Mouse (Mus musculus): ENCODE data around the gene Ip6k3. TPM values are rescaled to one million over a fixed set of nuclear protein-coding genes. Genes with fewer than 3 reads are reported as not detected.

Ip6k3 gene
- total and polyA plus RNA-seq, 3 experiments = 26.3 to 65.7 (median 53.9) TPM

- DNase-seq (ENCODE audit: extremely low read depth) = no peak
- H3K4me2 ChIP-seq (ENCODE audit: insufficient read depth, low read depth, poor library complexity, severe bottlenecking) = no peak overlapping the region
- in situ Hi-C loops (cut with MboI; ENCODE audit: low pct_ligation_motif_present, low pct_unique_long_range_greater_than_20kb, low sequenced_read_pairs) (no loop called here), dilution Hi-C loops (cut with MboI; ENCODE audit: extremely low pct_ligation_motif_present, extremely low pct_unique_long_range_greater_than_20kb, low sequenced_read_pairs) (no loop called here)
- H3K36me3 ChIP-seq (replicated peaks in 1 of 2; ENCODE audit: control insufficient read depth in 1 of 2, insufficient read depth in 1 of 2, low read length in 1 of 2) = peaks cover 24 to 91% of the 10 kb centered on the region in 2 experiments
- H3K9me3 ChIP-seq (replicated peaks; ENCODE audit: low read length) = no peaks in the 10 kb centered on the region
- no peaks in the 10 kb centered on the region for H3K27me3 ChIP-seq (replicated peaks)
- H3K4me3 ChIP-seq (replicated peaks in 1 of 3; ENCODE audit: low read depth in 2 of 3, low read length in 2 of 3, poor library complexity in 1 of 3) = no peak overlapping the region
- no peaks in the 10 kb centered on the region for H3K79me2 ChIP-seq (replicated peaks; ENCODE audit: control insufficient read depth, extremely low read depth, insufficient read depth, poor library complexity, severe bottlenecking)
- TF ChIP-seq ZMIZ1 (IDR thresholded peaks at IDR 0.05; ENCODE audit: low read depth, low read length) = no peak
- TF ChIP-seq CHD1 (IDR thresholded peaks at IDR 0.05; ENCODE audit: low read depth, low read length) = no peak
- H3K27ac ChIP-seq (ENCODE audit: insufficient read depth, low read depth) = no peak overlapping the region
- H3K9ac ChIP-seq (ENCODE audit: insufficient read depth, low read depth) = no peak overlapping the region
- peaks cover 18 to 58% of the 10 kb centered on the region in 2 experiments for H3K4me1 ChIP-seq (ENCODE audit: control insufficient read depth in 1 of 2, insufficient read depth in 2 of 2)
Observed at GRCm38 (mm10) chr17:27128189-27128588, 39.4 kb downstream of the Ip6k3 start.

GRCm38 (mm10) chr17:27126974-27127373, 40.6 kb downstream of the Ip6k3 start:
- no peak overlapping the region for H3K9ac ChIP-seq (ENCODE audit: insufficient read depth, low read depth)
- H3K4me1 ChIP-seq (ENCODE audit: control insufficient read depth in 1 of 2, insufficient read depth in 2 of 2) = peaks cover 12 to 48% of the 10 kb centered on the region in 2 experiments
- H3K27me3 ChIP-seq (replicated peaks) = no peaks in the 10 kb centered on the region
- H3K36me3 ChIP-seq (replicated peaks in 1 of 2; ENCODE audit: control insufficient read depth in 1 of 2, insufficient read depth in 1 of 2, low read length in 1 of 2) = peaks cover 34 to 98% of the 10 kb centered on the region in 2 experiments
- no peak overlapping the region for H3K27ac ChIP-seq (ENCODE audit: insufficient read depth, low read depth)
- no peak overlapping the region for H3K4me2 ChIP-seq (ENCODE audit: insufficient read depth, low read depth, poor library complexity, severe bottlenecking)
- H3K9me3 ChIP-seq (replicated peaks; ENCODE audit: low read length) = no peaks in the 10 kb centered on the region
- in situ Hi-C loops (cut with MboI; ENCODE audit: low pct_ligation_motif_present, low pct_unique_long_range_greater_than_20kb, low sequenced_read_pairs) = no loop called here
- H3K79me2 ChIP-seq (replicated peaks; ENCODE audit: control insufficient read depth, extremely low read depth, insufficient read depth, poor library complexity, severe bottlenecking) = no peaks in the 10 kb centered on the region
- dilution Hi-C loops (cut with MboI; ENCODE audit: extremely low pct_ligation_motif_present, extremely low pct_unique_long_range_greater_than_20kb, low sequenced_read_pairs) = no loop called here
- H3K4me3 ChIP-seq (replicated peaks in 1 of 3; ENCODE audit: low read depth in 2 of 3, low read length in 2 of 3, poor library complexity in 1 of 3) = no peak overlapping the region
- DNase-seq (ENCODE audit: extremely low read depth) = no peak
- TF ChIP-seq IRF4 (IDR thresholded peaks at IDR 0.05; ENCODE audit: low read depth, low read length) (no peak), USF2 (conservative IDR thresholded peaks at IDR 0.05; ENCODE audit: low read depth, low read length) (no peak), ZKSCAN1 (IDR thresholded peaks at IDR 0.05; ENCODE audit: borderline replicate concordance, low read depth, low read length) (no peak), PAX5 (IDR thresholded peaks at IDR 0.05; ENCODE audit: low read length) (no peak), USF1 (IDR thresholded peaks at IDR 0.05; ENCODE audit: low read depth, low read length) (no peak), MEF2A (IDR thresholded peaks at IDR 0.05; ENCODE audit: borderline replicate concordance, low read depth, low read length) (no peak), MXI1 (IDR thresholded peaks at IDR 0.05; ENCODE audit: low read depth, low read length) (no peak), E2F4 (IDR thresholded peaks at IDR 0.05; ENCODE audit: insufficient replicate concordance, low read depth, low read length) (no peak), NELFE (IDR thresholded peaks at IDR 0.05; ENCODE audit: low read depth, low read length) (no peak), HCFC1 (IDR thresholded peaks at IDR 0.05; ENCODE audit: low read depth, low read length) (no peak), JUN (IDR thresholded peaks at IDR 0.05; ENCODE audit: insufficient read depth, low read depth, low read length) (no peak), MAFK (IDR thresholded peaks at IDR 0.05; ENCODE audit: insufficient replicate concordance, low read length) (no peak), RAD21 (IDR thresholded peaks at IDR 0.05; ENCODE audit: low read depth, low read length) (no peak)
